Mouse (Mus musculus) left cerebral cortex, postnatal 14 days (tissue): ENCODE measurements around the gene Psmb2. TPM values are rescaled to one million over a fixed set of nuclear protein-coding genes. Genes with fewer than 3 reads are reported as not detected.

Experiments used
- DNase-seq, 2 experiments: peaks; one replicate each; pipeline ENCODE4 v3.0.0; 2021 to 2022; ENCODE audit warnings: low spot score in 2 of 2, mixed read lengths in 1 of 2
- intact Hi-C: fragments of 180-260 bp; cut with DNase I; formaldehyde crosslinking; loops from one replicate; pipeline ENCODE4 v1.15.1; 2025
- long read RNA-seq, 2 experiments: library from polyadenylated mRNA; stranded (forward); transcript quantifications; one replicate each; pipeline ENCODE4 v2.0.0; 2021
- total RNA-seq, 2 experiments: library from RNA; stranded (reverse); gene quantifications; 2 replicates each; pipeline ENCODE4 v1.2.3; 2021

Psmb2 gene
- total RNA-seq, result 100 to 1,000 TPM; 106 to 115 TPM
- long read RNA-seq, experiment 1, transcript Psmb2-201 (6 exons, 859 nt), result major isoform, 128 of 129 reads
- long read RNA-seq, experiment 1, partial matches to known transcripts, result 1 of 129 reads
- long read RNA-seq, experiment 1, other reads (novel, unspliced or antisense), result 0 of 129 reads
- long read RNA-seq, experiment 2, transcript Psmb2-201 (6 exons, 859 nt), result major isoform, 115 of 120 reads
- long read RNA-seq, experiment 2, partial matches to known transcripts, result 1 of 120 reads
- long read RNA-seq, experiment 2, other reads (novel, unspliced or antisense), result 2 of 120 reads

- DNase-seq, result peak; percentile 97 to 99
- intact Hi-C loops, result no loop called here
Measured at GRCm38 (mm10) chr4:126677054-126678003, at the start of gene Psmb2. Gene Psmb2, plus strand, starts transcription at chr4:126677630.

- no peak for DNase-seq
- intact Hi-C loops, result loop anchor here (10.0 kb wide), 1 partner anchor 113 kb away; no protein-coding TSS in a partner anchor
Measured at GRCm38 (mm10) chr4:126631922-126632321, 45.5 kb upstream of the Psmb2 start.

DNA sequence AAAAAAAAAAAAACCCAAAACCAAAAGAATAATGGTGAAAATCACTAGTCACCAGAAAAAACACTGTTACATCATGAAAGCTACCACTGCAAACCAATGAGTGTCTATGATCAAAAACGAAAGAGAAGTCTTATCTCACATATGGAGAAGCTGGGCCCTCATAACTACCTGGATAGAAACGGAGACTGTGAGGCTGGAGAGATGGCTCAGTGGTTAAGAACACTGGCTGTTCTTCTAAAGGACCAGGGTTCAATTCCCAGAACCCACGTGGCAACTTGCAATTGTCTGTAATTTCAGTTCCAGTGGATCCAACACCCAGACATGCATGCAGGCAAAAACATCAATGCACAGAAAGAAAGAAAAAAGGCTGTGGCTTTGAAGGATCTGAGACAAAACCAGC, 44.8 kb upstream of the Psmb2 start:
- DNase-seq, result no peak
- intact Hi-C loops, result loop anchor here (10.0 kb wide), 1 partner anchor 112 kb away; no protein-coding TSS in a partner anchor

GRCm38 (mm10) chr4:126636330-126636729, 41.1 kb upstream of the Psmb2 start:
- intact Hi-C loops, result loop anchor here (10.0 kb wide), 1 partner anchor 108 kb away; no protein-coding TSS in a partner anchor
- no peak for DNase-seq

DNA sequence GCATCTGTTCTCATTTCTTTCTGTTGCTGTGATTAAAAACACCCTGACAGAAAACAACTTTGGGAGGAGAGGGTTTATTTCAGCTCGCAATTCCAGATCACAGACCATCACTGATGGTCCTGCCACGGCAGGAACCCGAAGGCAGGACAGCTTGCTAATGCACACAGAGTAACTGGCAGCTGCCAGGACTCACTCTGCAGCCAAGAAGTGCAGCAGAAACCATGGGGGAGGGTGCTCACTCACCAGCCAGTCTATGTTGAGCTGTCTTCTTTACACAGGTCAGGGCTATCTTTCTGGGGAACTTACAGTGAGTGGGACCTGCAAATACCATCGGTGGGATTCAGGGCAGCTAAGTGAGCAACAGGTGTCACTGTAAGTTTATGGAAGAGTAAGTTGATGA, 40.0 kb upstream of the Psmb2 start:
- no peak for DNase-seq
- intact Hi-C loops, result loop anchor here (10.0 kb wide), 1 partner anchor 107 kb away; no protein-coding TSS in a partner anchor

GRCm38 (mm10) chr4:126639339-126639738, 38.1 kb upstream of the Psmb2 start:
- DNase-seq, result peak; percentile 25 to 57
- intact Hi-C loops, result loop anchor here (10.0 kb wide), 1 partner anchor 105 kb away; no protein-coding TSS in a partner anchor

GRCm38 (mm10) chr4:126641901-126642300, 35.5 kb upstream of the Psmb2 start:
- DNase-seq, result peak; percentile 31 to 46
- intact Hi-C loops, result no loop called here

DNA sequence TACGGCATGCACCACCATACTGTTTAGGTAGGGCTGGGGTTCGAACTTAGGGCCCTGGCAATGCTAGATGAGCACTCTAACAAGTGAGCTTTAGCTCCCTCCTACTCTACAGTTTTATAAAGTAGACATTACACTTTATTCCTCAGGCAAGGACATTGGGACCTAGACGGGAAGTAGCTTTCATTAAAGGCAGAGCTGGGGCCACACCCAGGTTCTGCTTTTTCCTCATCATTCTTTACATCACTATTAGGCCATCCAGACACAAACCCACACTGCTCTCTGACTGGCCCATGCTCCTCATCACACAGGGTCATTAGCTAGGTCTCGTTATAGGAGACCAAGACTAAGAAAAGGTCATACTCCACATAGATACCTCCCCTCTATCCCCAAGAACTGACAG, 33.6 kb upstream of the Psmb2 start:
- intact Hi-C loops, result no loop called here
- DNase-seq, result no peak

GRCm38 (mm10) chr4:126644333-126644963, 33.0 kb upstream of the Psmb2 start:
- intact Hi-C loops, result no loop called here

DNA sequence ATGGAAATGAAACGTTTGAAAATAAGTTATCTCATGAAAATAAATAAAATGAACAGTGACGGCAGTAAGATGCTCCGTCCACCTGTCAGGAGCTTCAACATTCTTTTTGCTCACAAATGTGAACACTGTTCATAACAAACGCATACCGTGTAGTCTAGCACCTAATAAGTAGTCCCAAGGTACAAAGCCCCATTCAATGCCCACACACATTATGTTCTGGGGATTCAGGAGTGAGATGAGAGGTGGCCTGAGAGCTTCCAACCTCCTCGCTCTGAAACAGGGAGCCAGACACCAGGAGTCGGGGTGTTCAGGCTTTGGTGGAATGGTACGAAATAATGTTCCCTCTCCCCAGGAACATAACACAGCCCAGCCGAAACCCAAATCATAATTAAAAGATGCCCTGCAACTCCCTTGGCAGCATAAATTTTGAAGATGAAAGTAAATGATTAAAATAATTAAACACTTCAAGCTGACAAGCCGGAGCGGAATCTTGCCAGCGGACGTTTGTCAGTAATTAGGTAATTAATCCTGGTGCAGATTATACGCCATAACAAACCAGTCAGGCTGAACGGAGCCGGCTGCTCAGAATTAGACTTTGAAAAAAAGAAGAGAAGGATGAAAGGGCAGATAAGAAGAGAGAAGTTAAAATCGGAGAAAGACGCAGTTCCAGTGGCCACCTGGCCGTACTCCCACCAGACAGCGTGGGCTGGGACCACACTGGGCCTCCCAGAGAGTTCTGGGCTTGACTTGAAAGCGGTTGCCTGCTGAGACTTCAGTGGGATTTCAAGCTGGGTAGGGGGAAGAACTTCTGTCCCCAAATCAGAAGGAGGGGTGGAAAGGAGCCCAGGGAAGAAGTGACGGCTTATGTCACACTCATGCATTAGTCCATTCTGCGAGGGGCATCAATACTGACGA, 29.2 kb upstream of the Psmb2 start:
- no peak for DNase-seq
- intact Hi-C loops, result no loop called here

More at GRCm38 (mm10) chr4:126644333-126644963, 33.0 kb upstream of the Psmb2 start:
- DNase-seq, result no peak

DNA sequence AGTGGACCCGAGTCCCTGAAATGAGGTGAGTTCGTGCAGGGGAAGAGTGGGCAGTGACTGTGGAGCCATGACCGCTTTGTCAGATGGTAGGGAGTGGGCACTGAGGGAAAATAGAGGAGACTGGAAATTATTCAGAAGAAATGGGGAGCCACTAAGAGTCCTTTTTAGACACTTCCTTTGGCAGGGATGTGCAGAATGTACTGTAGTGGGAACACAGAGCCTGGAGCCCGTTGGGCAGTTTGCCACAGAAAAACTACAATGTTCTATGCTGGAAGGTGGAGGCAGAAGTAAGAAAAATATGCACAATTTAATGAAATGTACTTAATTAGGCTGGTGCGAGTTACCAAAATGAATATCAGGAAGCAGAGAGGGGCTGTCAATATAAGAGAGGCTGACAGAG, 24.3 kb upstream of the Psmb2 start:
- intact Hi-C loops, result no loop called here
- peak; percentile 52 to 60 for DNase-seq

GRCm38 (mm10) chr4:126655356-126655755, 22.1 kb upstream of the Psmb2 start:
- DNase-seq, result peak in 1 of 2 experiments; percentile 32
- intact Hi-C loops, result no loop called here

GRCm38 (mm10) chr4:126661249-126661648, 16.2 kb upstream of the Psmb2 start:
- intact Hi-C loops, result no loop called here

DNA sequence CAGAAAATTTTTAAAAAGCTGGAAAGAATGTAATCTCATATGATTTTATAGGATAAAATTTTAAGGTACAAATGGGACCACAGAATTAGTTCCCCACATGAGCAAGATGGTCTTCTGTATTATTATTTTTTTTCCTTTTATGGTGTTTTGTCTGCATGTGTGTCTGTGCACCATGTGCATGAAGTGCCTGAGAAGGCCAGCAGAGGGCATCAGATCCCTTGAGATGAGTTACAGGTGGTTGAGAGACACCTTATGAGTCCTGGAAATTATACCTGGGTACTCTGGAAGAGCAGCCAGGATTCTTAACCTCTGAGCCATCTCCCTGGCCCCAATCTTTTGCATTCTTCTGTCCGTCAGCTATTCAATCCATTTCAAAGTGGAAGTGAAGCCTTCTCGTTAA, 10.4 kb upstream of the Psmb2 start:
- intact Hi-C loops, result no loop called here
- DNase-seq, result peak in 1 of 2 experiments; percentile 13

More at GRCm38 (mm10) chr4:126661249-126661648, 16.2 kb upstream of the Psmb2 start:
- DNase-seq, result peak; percentile 44 to 61

- intact Hi-C loops, result no loop called here
- no peak for DNase-seq
Measured at GRCm38 (mm10) chr4:126682298-126682697, 4.9 kb downstream of the Psmb2 start.

GRCm38 (mm10) chr4:126683084-126683483, 5.7 kb downstream of the Psmb2 start:
- intact Hi-C loops, result no loop called here
- DNase-seq, result no peak

DNA sequence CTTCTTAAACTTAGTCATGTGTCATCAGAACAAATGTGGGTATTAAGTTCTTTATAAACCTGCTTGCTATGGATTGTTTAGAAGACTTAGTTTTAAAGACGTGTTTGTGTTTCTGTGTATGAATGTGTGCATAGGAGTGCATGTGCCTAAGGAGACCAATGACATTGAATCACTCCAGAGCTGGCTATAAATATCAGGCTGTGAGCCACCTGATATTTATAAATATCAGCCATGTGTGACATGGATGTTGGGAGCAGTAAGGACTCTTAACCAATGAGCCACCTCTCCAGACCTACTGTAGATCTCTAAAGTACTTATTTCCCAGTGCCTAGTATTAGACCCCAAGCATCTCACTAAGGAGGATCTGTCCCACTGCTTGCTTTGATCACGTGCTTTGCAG, 12.0 kb downstream of the Psmb2 start:
- no peak for DNase-seq
- intact Hi-C loops, result no loop called here

- intact Hi-C loops, result no loop called here
- no peak for DNase-seq
Measured at GRCm38 (mm10) chr4:126693021-126693420, 15.6 kb downstream of the Psmb2 start.

DNA sequence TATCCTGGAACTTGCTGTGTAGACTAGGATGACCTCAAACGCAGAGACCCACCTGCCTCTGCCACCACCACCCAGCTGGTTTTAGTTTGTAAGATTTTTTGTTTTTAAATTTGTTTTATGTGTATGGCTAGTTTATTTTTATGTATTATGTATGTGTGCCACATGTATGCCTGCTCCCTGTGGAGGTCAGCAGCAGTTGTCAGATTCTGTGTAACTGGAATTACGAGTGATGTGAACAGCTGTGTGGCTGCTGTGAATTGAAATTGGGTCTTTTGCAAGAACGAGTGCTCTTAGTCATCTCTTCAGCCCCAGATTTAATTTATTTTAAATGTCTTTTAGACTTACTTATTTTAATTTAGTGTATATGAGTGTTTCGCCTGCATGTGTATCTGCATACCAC, 19.5 kb downstream of the Psmb2 start:
- intact Hi-C loops, result no loop called here
- no peak for DNase-seq
